Mouse (Mus musculus): Measurements from ENCODE around the gene Lep. TPM values are rescaled to one million over a fixed set of nuclear protein-coding genes. Genes with fewer than 3 reads are reported as not detected.

The Lep gene
- polyA plus RNA-seq, 1 experiment, result 3.0 TPM

DNA sequence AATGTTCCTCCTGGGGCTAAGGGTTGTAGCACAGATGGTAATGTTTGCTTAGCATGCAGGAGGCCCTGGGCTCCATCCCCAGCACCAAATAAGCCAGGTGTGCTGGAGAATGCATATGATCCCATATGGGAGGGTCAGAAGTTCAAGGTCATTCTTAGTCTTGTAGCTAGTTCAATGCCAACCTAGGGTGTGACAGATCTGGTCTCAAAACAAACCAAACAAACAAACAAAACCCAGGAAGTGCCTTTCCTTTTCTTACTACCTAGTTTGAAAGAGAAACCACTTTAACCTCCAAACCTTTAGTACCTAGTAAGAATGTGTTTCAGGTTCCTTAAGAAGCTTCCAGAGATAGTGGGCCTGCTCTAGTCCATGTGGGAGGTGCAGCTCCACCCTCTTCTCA, 58.2 kb downstream of the Lep start:
- Histone ChIP-seq H3K27me3 (ENCODE audit: control insufficient read depth, insufficient read depth, low read length) (no peaks in the 10 kb centered on the region), H3K27ac (ENCODE audit: control insufficient read depth, insufficient read depth, low read length) (no peak overlapping the region), H3K4me1 (replicated peaks; ENCODE audit: control insufficient read depth, insufficient read depth, low read length) (no peaks in the 10 kb centered on the region), H3K4me3 (ENCODE audit: control insufficient read depth, insufficient read depth, low read length) (no peak overlapping the region), H3K36me3 (ENCODE audit: control insufficient read depth, insufficient read depth, low read length) (no peaks in the 10 kb centered on the region)
- DNase-seq, result no peak
- TF ChIP-seq POLR2A (IDR thresholded peaks at IDR 0.05; ENCODE audit: control insufficient read depth, extremely low read depth, insufficient read depth, low read length, poor library complexity) (no peak), CTCF (IDR thresholded peaks at IDR 0.05; ENCODE audit: borderline replicate concordance, control insufficient read depth, extremely low read depth, insufficient read depth, low read length, poor library complexity) (no peak)

DNA sequence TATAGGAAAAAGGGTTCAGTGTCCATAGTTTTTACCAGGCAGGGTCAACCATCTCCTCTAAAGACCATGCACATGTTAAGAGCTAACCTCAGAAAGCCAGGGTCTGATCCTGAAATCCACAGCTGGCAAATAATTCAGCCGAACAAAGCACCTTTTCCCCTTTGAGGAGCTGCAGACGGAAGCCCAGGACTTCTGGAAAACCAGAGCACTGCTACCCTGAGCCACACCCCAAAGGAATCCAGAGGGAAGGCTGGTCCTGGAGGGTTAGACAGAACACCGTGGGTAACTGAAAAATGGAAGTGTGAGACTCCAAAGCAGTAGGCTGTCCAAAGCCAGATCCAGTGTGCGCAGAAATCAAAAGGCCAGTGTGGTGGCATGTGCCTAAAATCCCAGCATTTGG, 58.9 kb downstream of the Lep start:
- WGBS, result 90% methylated on average over 4 of the region's 4 CpGs
- Histone ChIP-seq H3K27ac (ENCODE audit: control insufficient read depth, insufficient read depth, low read length) (no peak overlapping the region), H3K4me1 (replicated peaks; ENCODE audit: control insufficient read depth, insufficient read depth, low read length) (no peaks in the 10 kb centered on the region), H3K27me3 (ENCODE audit: control insufficient read depth, insufficient read depth, low read length) (no peaks in the 10 kb centered on the region), H3K36me3 (ENCODE audit: control insufficient read depth, insufficient read depth, low read length) (peaks cover 2% of the 10 kb centered on the region; the same call in 1 of the 2 replicates), H3K4me3 (ENCODE audit: control insufficient read depth, insufficient read depth, low read length) (no peak overlapping the region)
- DNase-seq, result no peak
- TF ChIP-seq CTCF (IDR thresholded peaks at IDR 0.05; ENCODE audit: borderline replicate concordance, control insufficient read depth, extremely low read depth, insufficient read depth, low read length, poor library complexity) (no peak), POLR2A (IDR thresholded peaks at IDR 0.05; ENCODE audit: control insufficient read depth, extremely low read depth, insufficient read depth, low read length, poor library complexity) (no peak)

DNA sequence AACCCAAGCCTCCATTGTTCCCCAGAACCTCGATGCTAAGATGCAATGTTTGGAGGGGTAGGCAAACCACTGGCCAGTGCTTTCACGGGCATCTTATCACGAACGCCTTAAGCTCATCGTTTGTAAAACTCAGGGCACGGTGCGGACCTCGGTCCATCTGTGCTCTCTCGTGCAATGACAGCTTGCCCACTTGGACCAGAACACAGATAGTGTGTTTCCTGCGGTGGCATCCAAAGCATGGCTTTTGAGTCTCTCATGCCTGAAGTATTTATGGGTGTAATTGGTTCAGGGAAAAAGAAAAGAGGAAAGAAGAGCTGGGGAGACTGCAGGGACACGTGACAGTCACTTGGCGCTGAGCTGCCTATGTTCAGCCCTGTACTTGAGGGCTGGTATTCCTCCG, 60.0 kb downstream of the Lep start:
- no peak overlapping the region for H3K4me3 ChIP-seq (ENCODE audit: control insufficient read depth, insufficient read depth, low read length)
- WGBS, result 94% methylated on average over 13 of the region's 13 CpGs
- H3K36me3 ChIP-seq (ENCODE audit: control insufficient read depth, insufficient read depth, low read length), result peaks cover 10% of the 10 kb centered on the region; the same call in 1 of the 2 replicates
- DNase-seq, result no peak
- no peaks in the 10 kb centered on the region for H3K27me3 ChIP-seq (ENCODE audit: control insufficient read depth, insufficient read depth, low read length)
- TF ChIP-seq POLR2A (IDR thresholded peaks at IDR 0.05; ENCODE audit: control insufficient read depth, extremely low read depth, insufficient read depth, low read length, poor library complexity) (no peak), CTCF (IDR thresholded peaks at IDR 0.05; ENCODE audit: borderline replicate concordance, control insufficient read depth, extremely low read depth, insufficient read depth, low read length, poor library complexity) (no peak)
- no peak overlapping the region for H3K27ac ChIP-seq (ENCODE audit: control insufficient read depth, insufficient read depth, low read length)
- no peaks in the 10 kb centered on the region for H3K4me1 ChIP-seq (replicated peaks; ENCODE audit: control insufficient read depth, insufficient read depth, low read length)

Other genes starting within 250 kb of the Lep start
- 0.48 and 0.67 TPM in 2 replicates for gene Lrrc4, start 228.5 kb upstream of the Lep start, polyA plus RNA-seq (2012; rRNA removed)
- 9.9 and 13.0 TPM in 2 replicates for gene Rbm28, start 104.8 kb downstream of the Lep start, polyA plus RNA-seq (2012; rRNA removed)
- 0.32 and 0.41 TPM in 2 replicates for gene Prrt4, start 119.4 kb downstream of the Lep start, polyA plus RNA-seq (2012; rRNA removed)
- gene Impdh1, start 156.1 kb downstream of the Lep start, polyA plus RNA-seq (2012; rRNA removed), result 323 and 354 TPM in 2 replicates
- gene Hilpda, start 212.3 kb downstream of the Lep start, polyA plus RNA-seq (2012; rRNA removed), result 31.3 and 35.9 TPM in 2 replicates
- 2.5 and 2.7 TPM in 2 replicates for gene Fam71f2, start 219.4 kb downstream of the Lep start, polyA plus RNA-seq (2012; rRNA removed)